Mouse (Mus musculus) small intestine, adult 2 months (tissue): ENCODE results near the gene Nmu. TPM values are rescaled to one million over a fixed set of nuclear protein-coding genes. Genes with fewer than 3 reads are reported as not detected.

Experiments used
- H3K27ac ChIP-seq: fragments of 200-500 bp; 2 replicates; pipeline ENCODE4 v1.5.1; 2012; ENCODE audit warnings: low read depth, low read length, control low read depth, inconsistent platforms; ENCODE audit not compliant: insufficient read depth
- H3K27me3 ChIP-seq: fragments of 200-500 bp; 2 replicates; pipeline ENCODE4 v1.6.1; 2012; ENCODE audit warnings: mild to moderate bottlenecking, moderate library complexity, low read length, inconsistent platforms; ENCODE audit not compliant: control insufficient read depth, insufficient read depth
- H3K36me3 ChIP-seq: fragments of 200-500 bp; 2 replicates; pipeline ENCODE4 v1.6.1; 2012; ENCODE audit warnings: mild to moderate bottlenecking, low read length, control low read depth, inconsistent platforms; ENCODE audit not compliant: control insufficient read depth, insufficient read depth
- H3K4me1 ChIP-seq: fragments of 200-500 bp; 2 replicates; pipeline ENCODE4 v1.6.1; 2012; ENCODE audit warnings: low read length, inconsistent platforms, mixed read lengths; ENCODE audit not compliant: control insufficient read depth, insufficient read depth, insufficient read length
- H3K4me3 ChIP-seq: fragments of 200-500 bp; 2 replicates; pipeline ENCODE4 v1.5.1; 2012; ENCODE audit warnings: low read depth, mild to moderate bottlenecking, control low read depth, inconsistent platforms, low read length, moderate library complexity
- CTCF ChIP-seq: fragments of 200-500 bp; IDR thresholded peaks from 2 replicates; pipeline ENCODE4 v1.5.1; 2012; ENCODE audit warnings: low read depth, mild to moderate bottlenecking, control low read depth, inconsistent platforms, low read length, moderate library complexity, mixed read lengths; ENCODE audit not compliant: insufficient replicate concordance, insufficient read length; ENCODE audit errors: extremely low read depth
- POLR2A ChIP-seq: fragments of 200-500 bp; IDR thresholded peaks from 2 replicates; pipeline ENCODE4 v1.6.1; 2012; ENCODE audit warnings: low read depth, mild to moderate bottlenecking, control low read depth, inconsistent platforms, low read length, moderate library complexity
- WGBS: fragments of 180-500 bp; shearing (Covaris S2); methylation state at CpG from one replicate; pipeline ENCODE4 v1.1.7; 2018; 5-methylcytosine and 5-hydroxymethylcytosine counted together
- polyA plus RNA-seq: library from polyadenylated mRNA; depleted of rRNA; stranded (reverse); fragments of >200 nt; gene quantifications from 2 replicates; pipeline ENCODE4 v1.2.3, GENCODE M21; 2012; rRNA removed

The Nmu gene
- polyA plus RNA-seq, 1 experiment = 5.2 TPM

GRCm38 (mm10) chr5:76303379-76303744 is 60.2 kb downstream of the Nmu start:
- Histone ChIP-seq H3K4me3 (peak overlapping the region; percentile 81), H3K4me1 (peaks cover 2% of the 10 kb centered on the region; the same call in 1 of the 2 replicates), H3K36me3 (no peaks in the 10 kb centered on the region), H3K27ac (peak overlapping the region; percentile 42), H3K27me3 (no peaks in the 10 kb centered on the region)
- WGBS = 2% methylated on average over 11 of the region's 11 CpGs
- TF ChIP-seq POLR2A (no peak), CTCF (no peak)

DNA sequence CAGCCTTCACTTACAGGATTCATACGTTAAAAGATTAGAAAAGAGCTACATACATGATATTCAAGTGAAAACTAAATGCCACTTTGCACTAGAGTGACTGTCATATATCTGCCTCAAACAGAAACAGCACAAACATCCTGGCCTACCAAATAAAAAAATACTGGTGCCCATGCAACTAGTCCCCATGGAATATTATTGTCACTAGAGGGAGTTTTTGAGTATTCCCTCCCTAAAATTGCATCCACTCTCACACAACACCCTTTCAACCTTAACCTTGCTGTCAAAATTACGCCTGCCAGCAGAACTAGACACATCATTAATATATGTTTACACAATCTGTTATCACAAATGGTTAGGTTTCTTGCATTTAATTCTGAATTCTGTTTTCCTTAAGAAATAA is 61.6 kb downstream of the Nmu start:
- H3K4me3 ChIP-seq = no peak overlapping the region
- no peak overlapping the region for H3K27ac ChIP-seq
- H3K27me3 ChIP-seq = no peaks in the 10 kb centered on the region
- peaks cover under 1% of the 10 kb centered on the region; the same call in 1 of the 2 replicates for H3K4me1 ChIP-seq
- 73% methylated on average over 2 of the region's 2 CpGs for WGBS
- TF ChIP-seq CTCF = no peak
- TF ChIP-seq POLR2A = no peak
- peaks cover 2% of the 10 kb centered on the region; the same call in 1 of the 2 replicates for H3K36me3 ChIP-seq

DNA sequence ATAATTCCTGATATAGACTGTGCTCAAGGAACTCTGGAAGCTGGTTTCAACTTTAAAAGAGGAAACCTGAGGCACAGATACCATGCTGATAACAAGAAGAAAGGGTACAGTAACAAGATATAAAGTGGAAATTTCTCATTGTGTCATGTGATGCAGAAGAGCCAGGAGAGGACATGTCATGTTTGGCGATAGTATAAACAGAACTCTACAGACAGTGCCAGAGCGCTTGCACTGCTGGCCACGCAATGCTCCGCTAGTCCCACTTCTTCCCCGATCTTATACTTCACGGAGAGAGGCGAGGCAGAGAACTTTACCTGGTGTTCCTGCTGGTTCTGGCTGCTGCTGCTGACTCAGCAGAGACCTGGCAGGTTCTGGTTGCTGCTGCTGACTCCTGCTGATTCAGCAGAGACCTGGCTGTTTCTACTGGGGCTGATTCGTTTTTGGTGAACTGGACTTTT is 74.3 kb downstream of the Nmu start:
- 0 out of 2 replicates have a peak, but pooled peaks cover 4% of the 10 kb centered on the region for H3K36me3 ChIP-seq
- H3K27me3 ChIP-seq = no peaks in the 10 kb centered on the region
- 45% methylated on average over 8 of the region's 8 CpGs for WGBS
- H3K4me3 ChIP-seq = no peak overlapping the region
- TF ChIP-seq CTCF = no peak
- no peak for TF ChIP-seq POLR2A
- H3K4me1 ChIP-seq = peaks cover 2% of the 10 kb centered on the region; the same call in 1 of the 2 replicates
- H3K27ac ChIP-seq = no peak overlapping the region

DNA sequence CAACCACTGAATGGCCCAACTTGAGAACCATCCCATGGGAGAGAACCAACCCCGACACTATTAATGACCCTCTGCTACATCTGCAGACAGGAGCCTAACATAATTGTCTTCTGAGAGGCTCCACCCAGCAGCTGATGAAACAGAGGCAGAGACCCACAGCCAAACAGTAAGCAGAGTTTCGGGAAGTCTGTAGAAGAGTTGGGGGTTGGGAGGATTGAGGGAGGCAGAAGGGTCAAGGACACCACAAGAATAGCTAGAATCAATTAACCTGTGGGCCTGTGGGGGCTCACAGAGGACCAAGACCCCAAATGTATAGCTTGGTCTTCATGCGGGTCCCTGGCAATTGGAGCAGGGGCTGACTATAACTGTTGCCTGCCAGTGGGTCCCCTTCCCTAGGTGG is 75.3 kb downstream of the Nmu start:
- Histone ChIP-seq H3K27me3 (no peaks in the 10 kb centered on the region), H3K4me3 (no peak overlapping the region)
- WGBS = 90% methylated on average over 3 of the region's 3 CpGs

DNA sequence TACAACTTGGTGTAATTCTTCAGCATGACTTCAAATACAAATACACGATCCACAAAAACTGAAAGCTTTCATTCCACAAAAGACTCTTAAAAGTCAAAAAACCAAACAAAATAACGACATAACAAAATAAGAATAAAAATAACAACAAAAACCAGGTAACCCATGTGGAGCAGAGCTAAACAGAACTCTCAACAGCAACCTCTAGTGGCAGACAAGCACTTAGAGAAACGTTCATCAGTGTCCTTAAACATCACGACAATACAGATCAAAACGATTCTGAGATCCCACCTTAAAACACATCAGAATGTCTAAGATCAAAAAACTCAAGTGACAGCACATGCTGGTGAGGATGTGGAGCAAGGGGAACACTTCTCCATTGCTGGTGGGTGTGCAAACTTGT is 76.5 kb downstream of the Nmu start:
- H3K4me3 ChIP-seq = no peak overlapping the region
- H3K4me1 ChIP-seq = peaks cover 2% of the 10 kb centered on the region; the same call in 1 of the 2 replicates
- no peaks in the 10 kb centered on the region for H3K27me3 ChIP-seq
- H3K27ac ChIP-seq = no peak overlapping the region
- 67% methylated on average over 5 of the region's 5 CpGs for WGBS
- TF ChIP-seq CTCF (no peak), POLR2A (no peak)
- 0 out of 2 replicates have a peak, but pooled peaks cover 4% of the 10 kb centered on the region for H3K36me3 ChIP-seq

More for the DNA sequence above, 75.3 kb downstream of the Nmu start:
- Histone ChIP-seq H3K36me3 (0 out of 2 replicates have a peak, but pooled peaks cover 4% of the 10 kb centered on the region), H3K27ac (no peak overlapping the region), H3K4me1 (peaks cover 2% of the 10 kb centered on the region; the same call in 1 of the 2 replicates)
- no peak for TF ChIP-seq POLR2A
- TF ChIP-seq CTCF = no peak

GRCm38 (mm10) chr5:76285699-76286098 is 77.9 kb downstream of the Nmu start:
- no peak for TF ChIP-seq CTCF
- TF ChIP-seq POLR2A = no peak
- no peaks in the 10 kb centered on the region for H3K27me3 ChIP-seq
- peaks cover under 1% of the 10 kb centered on the region; the same call in 1 of the 2 replicates for H3K4me1 ChIP-seq
- WGBS = 87% methylated on average over 4 of the region's 4 CpGs
- no peak overlapping the region for H3K27ac ChIP-seq
- 0 out of 2 replicates have a peak, but pooled peaks cover 4% of the 10 kb centered on the region for H3K36me3 ChIP-seq
- H3K4me3 ChIP-seq = no peak overlapping the region

DNA sequence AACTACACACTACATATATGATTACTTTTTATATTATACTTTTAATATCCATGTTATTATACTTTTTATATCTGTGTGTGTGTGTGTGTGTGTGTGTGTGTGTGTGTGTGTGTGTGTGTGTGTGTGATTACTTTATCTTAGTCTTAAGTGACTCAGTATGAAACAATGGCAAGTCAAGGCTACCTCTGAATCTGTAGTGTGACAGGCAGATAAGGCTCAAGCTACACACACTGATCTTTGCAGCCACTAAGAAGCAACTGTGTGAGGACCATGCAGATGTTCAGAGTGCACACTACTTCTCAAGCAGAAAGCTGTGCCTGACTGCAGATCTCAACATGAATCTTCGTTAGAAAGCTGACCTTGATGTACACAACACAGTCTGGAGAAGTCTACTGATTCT is 79.7 kb downstream of the Nmu start:
- no peak for TF ChIP-seq CTCF
- no peak for TF ChIP-seq POLR2A
- 0 out of 2 replicates have a peak, but pooled peaks cover 4% of the 10 kb centered on the region for H3K36me3 ChIP-seq
- no peak overlapping the region for H3K27ac ChIP-seq
- no peaks in the 10 kb centered on the region for H3K4me1 ChIP-seq
- 83% methylated on average over 1 of the region's 1 CpGs for WGBS
- H3K27me3 ChIP-seq = no peaks in the 10 kb centered on the region
- H3K4me3 ChIP-seq = no peak overlapping the region

Other genes starting within 250 kb of the Nmu start
- 50.4 and 159 TPM in 2 replicates for gene Srd5a3, start 223.5 kb downstream of the Nmu start, polyA plus RNA-seq
- 47.6 and 85.6 TPM in 2 replicates for gene Tmem165, start 179.9 kb downstream of the Nmu start, polyA plus RNA-seq
- gene Clock, start 59.0 kb downstream of the Nmu start, polyA plus RNA-seq = 7.2 and 12.3 TPM in 2 replicates
- gene Pdcl2, start 32.6 kb downstream of the Nmu start, polyA plus RNA-seq = not detected in 2 replicates
- not detected in 2 replicates for gene Gm7271, start 120.3 kb upstream of the Nmu start, polyA plus RNA-seq
- 7.1 and 17.9 TPM in 2 replicates for gene Exoc1, start 165.5 kb upstream of the Nmu start, polyA plus RNA-seq
- gene Cep135, start 224.9 kb upstream of the Nmu start, polyA plus RNA-seq = 0.13 and 0.39 TPM in 2 replicates